Mouse (Mus musculus) midbrain, embryonic 14.5 days (tissue): ENCODE measurements around the gene Dlgap1. TPM values are rescaled to one million over a fixed set of nuclear protein-coding genes. Genes with fewer than 3 reads are reported as not detected.

ENCODE experiments used
- ATAC-seq: fragments of 200-750 bp; cut with Nextera tagmentation; 2 replicates; pipeline ENCODE4 v1.8.0; 2017; ENCODE audit warnings: moderate number of reproducible peaks, moderate library complexity; ENCODE audit not compliant: low FRiP score, low TSS enrichment
- DNase-seq: peaks from one replicate; pipeline ENCODE4 v3.0.0-alpha.2; 2015
- H3K27ac ChIP-seq: fragments of 300-500 bp; sonication (generic); replicated peaks from 2 replicates; pipeline ENCODE4 v1.5.1; 2014; ENCODE audit warnings: mild to moderate bottlenecking, low read depth, low read length, moderate library complexity
- H3K27me3 ChIP-seq: fragments of 300-500 bp; sonication (generic); 2 replicates; pipeline ENCODE4 v1.6.1; 2014; ENCODE audit warnings: low read length, control low read depth, mixed read lengths; ENCODE audit not compliant: control insufficient read depth, insufficient read depth
- H3K36me3 ChIP-seq: fragments of 300-500 bp; sonication (generic); 2 replicates; pipeline ENCODE4 v1.6.1; 2014; ENCODE audit warnings: low read length, control low read depth; ENCODE audit not compliant: control insufficient read depth, insufficient read depth
- H3K4me1 ChIP-seq: fragments of 300-500 bp; sonication (generic); 2 replicates; pipeline ENCODE4 v1.6.1; 2014; ENCODE audit warnings: mild to moderate bottlenecking, antibody characterized with exemption, low read length, control low read depth; ENCODE audit not compliant: control insufficient read depth, insufficient read depth
- H3K4me2 ChIP-seq: fragments of 300-500 bp; sonication (generic); 2 replicates; pipeline ENCODE4 v1.6.1; 2014; ENCODE audit warnings: mild to moderate bottlenecking, low read length, moderate library complexity
- H3K4me3 ChIP-seq: fragments of 300-500 bp; sonication (generic); replicated peaks from 2 replicates; pipeline ENCODE4 v1.5.1; 2014; ENCODE audit warnings: low read depth, low read length
- H3K9ac ChIP-seq: fragments of 300-500 bp; sonication (generic); replicated peaks from 2 replicates; pipeline ENCODE4 v1.6.1; 2014; ENCODE audit warnings: mild to moderate bottlenecking, low read length, moderate library complexity
- H3K9me3 ChIP-seq: fragments of 300-500 bp; sonication (generic); 2 replicates; pipeline ENCODE4 v1.6.1; 2016; ENCODE audit warnings: low read length, control low read depth, mixed read lengths; ENCODE audit not compliant: control insufficient read depth
- WGBS: fragments of 180-500 bp; shearing (Covaris S2); extraction: QIAGEN DNeasy Blood & Tissue Kit; methylation state at CpG from one replicate; pipeline ENCODE4 v1.1.7; 2014; 5-methylcytosine and 5-hydroxymethylcytosine counted together
- polyA plus RNA-seq: library from polyadenylated mRNA; unstranded; fragments of >200 nt; fragmentation: Nextera tagmentation; extraction: Ambion mirVana; gene quantifications from 2 replicates; pipeline ENCODE4 v1.2.1, GENCODE M21; 2014

The Dlgap1 gene
- polyA plus RNA-seq, 1 experiment from 2014 or later: 15.7 TPM

DNA sequence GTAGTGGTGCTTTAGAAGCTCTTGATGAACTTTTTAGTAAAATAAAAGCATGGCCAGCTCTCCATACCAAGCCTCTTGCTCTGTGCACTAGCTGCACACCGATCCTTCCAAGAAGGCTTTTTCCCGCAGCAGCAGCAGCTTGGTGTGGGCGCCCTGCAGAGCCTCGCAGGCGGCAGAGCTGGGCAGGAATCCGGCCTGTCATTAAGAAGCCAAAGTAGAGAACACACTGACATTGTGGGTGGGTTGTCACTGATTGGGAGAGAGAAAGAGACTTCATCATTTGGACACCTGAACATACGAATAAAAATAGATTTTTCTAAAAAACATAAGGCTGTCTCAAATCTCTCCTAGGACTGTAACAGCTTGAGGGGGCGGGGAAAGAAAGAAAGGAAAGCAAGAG is 653.6 kb downstream of the Dlgap1 start:
- Histone ChIP-seq H3K36me3 (no peaks in the 10 kb centered on the region), H3K4me1 (no peaks in the 10 kb centered on the region), H3K27me3 (no peaks in the 10 kb centered on the region), H3K9me3 (no peaks in the 10 kb centered on the region), H3K4me3 (no peak overlapping the region), H3K27ac (no peak overlapping the region), H3K4me2 (no peak overlapping the region), H3K9ac (no peak overlapping the region)
- ATAC-seq (no peak), DNase-seq (no peak)
- 78% methylated on average over 8 of the region's 8 CpGs for WGBS

DNA sequence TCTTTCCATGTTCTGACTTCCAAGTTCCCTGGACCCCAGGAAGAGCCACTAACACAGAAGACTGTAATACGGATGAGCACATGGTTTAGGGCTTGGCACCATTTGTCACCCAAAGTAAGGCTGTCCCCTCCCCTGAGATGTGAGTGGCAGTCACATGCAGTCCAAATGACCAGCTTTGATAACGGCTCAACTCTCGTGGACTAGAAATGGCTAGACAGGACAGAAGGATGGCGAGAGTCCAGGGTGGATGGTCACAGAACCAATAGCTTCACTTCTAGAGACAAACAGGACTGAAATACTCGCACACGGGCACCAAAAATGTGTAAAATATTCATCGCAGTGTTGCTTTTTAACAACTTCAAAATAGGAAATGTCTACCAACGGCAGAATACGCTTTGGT is 657.5 kb downstream of the Dlgap1 start:
- Histone ChIP-seq H3K9ac (no peak overlapping the region), H3K9me3 (no peaks in the 10 kb centered on the region), H3K4me3 (no peak overlapping the region), H3K27me3 (no peaks in the 10 kb centered on the region), H3K36me3 (no peaks in the 10 kb centered on the region), H3K4me2 (no peak overlapping the region), H3K4me1 (no peaks in the 10 kb centered on the region; the same call in 1 of the 2 replicates), H3K27ac (no peak overlapping the region)
- WGBS: 96% methylated on average over 9 of the region's 9 CpGs
- ATAC-seq: no peak
- no peak for DNase-seq

GRCm38 (mm10) chr17:70626925-70627324 is 658.1 kb downstream of the Dlgap1 start:
- no peak overlapping the region for H3K4me3 ChIP-seq
- ATAC-seq (no peak), DNase-seq (no peak)
- H3K9me3 ChIP-seq: no peaks in the 10 kb centered on the region
- H3K36me3 ChIP-seq: no peaks in the 10 kb centered on the region
- no peak overlapping the region for H3K4me2 ChIP-seq
- WGBS: 89% methylated on average over 6 of the region's 6 CpGs
- H3K27me3 ChIP-seq: no peaks in the 10 kb centered on the region
- no peak overlapping the region for H3K9ac ChIP-seq
- H3K27ac ChIP-seq: no peak overlapping the region
- H3K4me1 ChIP-seq: no peaks in the 10 kb centered on the region; the same call in 1 of the 2 replicates

GRCm38 (mm10) chr17:70629653-70630378 is 660.9 kb downstream of the Dlgap1 start:
- no peak overlapping the region for H3K4me3 ChIP-seq

DNA sequence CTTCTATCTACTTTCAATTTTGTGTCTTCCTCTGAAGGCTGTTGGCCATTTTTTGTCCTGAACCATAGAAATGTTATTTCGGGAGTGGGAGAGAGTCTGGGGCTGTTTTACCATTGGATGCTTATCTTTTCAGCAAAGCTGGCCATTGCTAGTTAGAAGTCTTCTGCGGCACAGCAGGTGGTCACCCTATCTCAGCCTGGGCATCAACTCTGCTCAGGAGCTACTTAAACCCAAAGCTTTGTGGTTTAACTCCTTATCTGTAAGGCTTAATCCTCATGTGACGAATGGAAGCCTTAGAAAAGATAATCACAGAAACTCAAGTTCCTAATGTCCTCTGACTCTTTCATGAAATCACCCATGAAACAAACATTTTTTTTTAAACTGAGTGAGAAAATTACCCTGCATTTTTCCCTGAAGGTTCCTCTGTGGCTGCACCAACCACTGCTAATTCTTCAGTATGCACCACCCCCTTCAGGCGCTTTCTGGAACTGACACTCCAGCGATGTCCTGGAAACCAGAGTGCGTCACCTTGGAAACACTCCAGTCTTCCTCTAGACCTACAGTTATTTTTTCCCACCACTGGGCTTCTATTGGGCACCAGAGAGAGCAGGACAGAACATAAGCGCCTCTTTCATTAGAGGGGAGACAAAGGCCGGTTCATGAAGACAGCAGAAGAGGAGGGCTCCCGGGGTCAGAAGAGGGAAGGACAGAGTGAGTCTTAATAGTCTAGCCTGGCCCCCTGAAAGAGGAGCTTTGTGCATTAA is 664.5 kb downstream of the Dlgap1 start:
- Histone ChIP-seq H3K9ac (no peak overlapping the region), H3K9me3 (no peaks in the 10 kb centered on the region), H3K36me3 (no peaks in the 10 kb centered on the region), H3K4me2 (peak overlapping the region; percentile 4; the same call in 1 of the 2 replicates), H3K4me3 (no peak overlapping the region), H3K27me3 (no peaks in the 10 kb centered on the region), H3K4me1 (no peaks in the 10 kb centered on the region; the same call in 1 of the 2 replicates), H3K27ac (no peak overlapping the region)
- ATAC-seq (peak; percentile 84), DNase-seq (peak; percentile 93)
- WGBS: 12% methylated on average over 9 of the region's 9 CpGs

More at GRCm38 (mm10) chr17:70629653-70630378, 660.9 kb downstream of the Dlgap1 start:
- no peaks in the 10 kb centered on the region; the same call in 1 of the 2 replicates for H3K4me1 ChIP-seq
- DNase-seq (peak; percentile 45), ATAC-seq (no peak)
- H3K27me3 ChIP-seq: no peaks in the 10 kb centered on the region
- H3K36me3 ChIP-seq: no peaks in the 10 kb centered on the region
- H3K27ac ChIP-seq: 0 out of 2 replicates have a peak overlapping the region, but pooled peaks have one; percentile 26
- H3K4me2 ChIP-seq: no peak overlapping the region
- no peak overlapping the region for H3K9ac ChIP-seq
- no peaks in the 10 kb centered on the region for H3K9me3 ChIP-seq
- 52% methylated on average over 6 of the region's 6 CpGs for WGBS

- no peaks in the 10 kb centered on the region for H3K27me3 ChIP-seq
- H3K27ac ChIP-seq: no peak overlapping the region
- H3K36me3 ChIP-seq: no peaks in the 10 kb centered on the region
- ATAC-seq: no peak
- no peaks in the 10 kb centered on the region for H3K9me3 ChIP-seq
- 88% methylated on average over 1 of the region's 1 CpGs for WGBS
- H3K4me2 ChIP-seq: no peak overlapping the region
- H3K4me1 ChIP-seq: no peaks in the 10 kb centered on the region
- no peak for DNase-seq
- no peak overlapping the region for H3K9ac ChIP-seq
- no peak overlapping the region for H3K4me3 ChIP-seq
These were observed 674.3 kb downstream of the Dlgap1 start for GRCm38 (mm10) chr17:70643211-70643610.

- Histone ChIP-seq H3K9ac (no peak overlapping the region), H3K4me3 (no peak overlapping the region), H3K9me3 (no peaks in the 10 kb centered on the region), H3K4me2 (no peak overlapping the region), H3K27me3 (no peaks in the 10 kb centered on the region), H3K4me1 (no peaks in the 10 kb centered on the region), H3K27ac (no peak overlapping the region), H3K36me3 (no peaks in the 10 kb centered on the region)
- WGBS: 47% methylated on average over 4 of the region's 4 CpGs
- DNase-seq (no peak), ATAC-seq (no peak)
These were observed 677.8 kb downstream of the Dlgap1 start for GRCm38 (mm10) chr17:70646641-70647040.

DNA sequence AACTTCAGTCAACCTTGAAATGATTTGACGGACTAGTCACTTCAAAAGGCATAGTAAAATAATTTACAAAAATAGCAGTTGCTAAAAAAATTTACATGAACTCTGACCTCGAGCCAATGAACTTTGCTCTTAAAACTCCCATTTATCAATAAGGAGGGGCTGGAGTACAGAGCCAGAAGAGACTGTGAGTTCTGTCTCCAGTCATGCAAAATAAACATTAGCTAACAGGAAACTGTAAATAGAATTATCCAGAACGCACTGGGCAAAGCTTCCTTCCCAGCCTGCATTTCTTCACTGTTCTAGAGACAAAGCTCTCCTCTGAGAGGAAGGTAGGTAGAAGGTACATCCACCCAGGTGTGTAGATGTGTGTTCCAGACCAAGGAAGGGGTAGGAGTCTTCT is 692.5 kb downstream of the Dlgap1 start:
- no peak for DNase-seq
- H3K9me3 ChIP-seq: no peaks in the 10 kb centered on the region
- no peak for ATAC-seq
- no peak overlapping the region for H3K27ac ChIP-seq
- WGBS: 91% methylated on average over 3 of the region's 3 CpGs
- no peak overlapping the region for H3K9ac ChIP-seq
- peaks cover 3% of the 10 kb centered on the region; the same call in 1 of the 2 replicates for H3K4me1 ChIP-seq
- no peak overlapping the region for H3K4me3 ChIP-seq
- no peaks in the 10 kb centered on the region for H3K36me3 ChIP-seq
- H3K4me2 ChIP-seq: no peak overlapping the region
- H3K27me3 ChIP-seq: no peaks in the 10 kb centered on the region
